Mouse (Mus musculus) MEL (cell line): ENCODE results near the gene Abcb9. TPM values are rescaled to one million over a fixed set of nuclear protein-coding genes. Genes with fewer than 3 reads are reported as not detected.

Experiments used
- DNase-seq: peaks from one replicate; pipeline ENCODE4 v3.0.0; 2011; ENCODE audit warnings: low read depth, low spot score
- H3K27ac ChIP-seq: 2 replicates; pipeline ENCODE4 v1.5.1; 2012; ENCODE audit warnings: low read depth, mild to moderate bottlenecking, control low read depth, low read length, moderate library complexity; ENCODE audit not compliant: control insufficient read depth
- H3K27me3 ChIP-seq, 2 experiments: fragments of 150-350 bp in 1 of 2; sonication (generic) in 1 of 2; 2 replicates each; pipeline ENCODE4 v1.6.1; 2012; ENCODE audit warnings: low read length in 2 of 2, mild to moderate bottlenecking in 2 of 2, improper control_type of control experiment in 1 of 2, moderate library complexity in 1 of 2; ENCODE audit not compliant: insufficient read depth in 2 of 2, control insufficient read depth in 1 of 2
- H3K36me3 ChIP-seq, 2 experiments: 2 replicates each; pipeline ENCODE4 v1.6.1; 2012 to 2014; ENCODE audit warnings: low read length in 2 of 2, improper control_type of control experiment in 1 of 2, inconsistent platforms in 1 of 2, mild to moderate bottlenecking in 1 of 2; ENCODE audit not compliant: insufficient read depth in 2 of 2, control insufficient read depth in 1 of 2
- H3K4me1 ChIP-seq, 2 experiments: fragments of 150-350 bp in 1 of 2; sonication (generic) in 1 of 2; 2 replicates each; pipeline ENCODE4 v1.6.1; 2012; ENCODE audit warnings: low read length in 2 of 2, improper control_type of control experiment in 1 of 2, mild to moderate bottlenecking in 1 of 2; ENCODE audit not compliant: insufficient read depth in 2 of 2, control insufficient read depth in 1 of 2
- H3K4me3 ChIP-seq, 2 experiments: fragments of 150-350 bp in 1 of 2; sonication (generic) in 1 of 2; 2 replicates each; pipeline ENCODE4 v1.5.1; 2012; ENCODE audit warnings: low read depth in 2 of 2, low read length in 2 of 2, mild to moderate bottlenecking in 2 of 2, moderate library complexity in 2 of 2, control low read depth in 1 of 2, improper control_type of control experiment in 1 of 2; ENCODE audit not compliant: control insufficient read depth in 1 of 2, insufficient read depth in 1 of 2
- H3K79me2 ChIP-seq: 2 replicates; pipeline ENCODE4 v1.6.1; 2012; ENCODE audit warnings: mild to moderate bottlenecking, low read length, moderate library complexity; ENCODE audit not compliant: control insufficient read depth, poor library complexity, insufficient read depth
- H3K9ac ChIP-seq: 2 replicates; pipeline ENCODE4 v1.6.1; 2012; ENCODE audit warnings: low read depth, mild to moderate bottlenecking, control low read depth, low read length, moderate library complexity; ENCODE audit not compliant: control insufficient read depth, poor library complexity, severe bottlenecking
- H3K9me3 ChIP-seq: fragments of 150-350 bp; sonication (generic); replicated peaks from 2 replicates; pipeline ENCODE4 v1.6.1; 2012; ENCODE audit warnings: mild to moderate bottlenecking, low read length, improper control_type of control experiment, moderate library complexity; ENCODE audit not compliant: insufficient read depth
- BHLHE40 ChIP-seq: IDR thresholded peaks from 2 replicates; pipeline ENCODE4 v1.6.1; 2012; ENCODE audit warnings: low read depth, mild to moderate bottlenecking, inconsistent platforms, low read length, improper control_type of control experiment, borderline replicate concordance
- CHD1 ChIP-seq: IDR thresholded peaks from 2 replicates; pipeline ENCODE4 v1.6.1; 2012; ENCODE audit warnings: low read depth, mild to moderate bottlenecking, inconsistent platforms, low read length, improper control_type of control experiment
- CHD2 ChIP-seq: IDR thresholded peaks from 2 replicates; pipeline ENCODE4 v1.6.1; 2011; ENCODE audit warnings: low read length, improper control_type of control experiment
- CTCF ChIP-seq, 3 experiments: IDR thresholded peaks in 2 of 3; conservative IDR thresholded peaks in 1 of 3; 2 replicates each; pipeline ENCODE4 v1.5.1; 2011 to 2012; ENCODE audit warnings: low read length in 3 of 3, low read depth in 2 of 3, mild to moderate bottlenecking in 2 of 3, improper control_type of control experiment in 1 of 3, inconsistent platforms in 1 of 3, mixed read lengths in 1 of 3, moderate library complexity in 1 of 3; ENCODE audit not compliant: control insufficient read depth in 1 of 3, insufficient read depth in 1 of 3, poor library complexity in 1 of 3, severe bottlenecking in 1 of 3
- E2F4 ChIP-seq: IDR thresholded peaks from 2 replicates; pipeline ENCODE4 v1.6.1; 2011; ENCODE audit warnings: low read depth, low read length, improper control_type of control experiment, borderline replicate concordance
- ELF1 ChIP-seq: IDR thresholded peaks from 2 replicates; pipeline ENCODE4 v1.6.1; 2014; ENCODE audit warnings: low read depth, mild to moderate bottlenecking, inconsistent platforms, low read length, improper control_type of control experiment, moderate library complexity
- EP300 ChIP-seq, 2 experiments: IDR thresholded peaks; 2 replicates each; pipeline ENCODE4 v1.6.1; 2011; ENCODE audit warnings: improper control_type of control experiment in 2 of 2, low read length in 2 of 2, low read depth in 1 of 2, mild to moderate bottlenecking in 1 of 2
- ETS1 ChIP-seq: IDR thresholded peaks from 2 replicates; pipeline ENCODE4 v1.6.1; 2012; ENCODE audit warnings: low read depth, mild to moderate bottlenecking, inconsistent platforms, low read length, improper control_type of control experiment, moderate library complexity
- GABPA ChIP-seq: IDR thresholded peaks from 2 replicates; pipeline ENCODE4 v1.6.1; 2012; ENCODE audit warnings: low read depth, mild to moderate bottlenecking, inconsistent platforms, low read length, improper control_type of control experiment, moderate library complexity
- GATA1 ChIP-seq: IDR thresholded peaks from 2 replicates; pipeline ENCODE4 v1.6.1; 2011; ENCODE audit warnings: low read depth, low read length, improper control_type of control experiment
- HCFC1 ChIP-seq: IDR thresholded peaks from 2 replicates; pipeline ENCODE4 v1.6.1; 2012; ENCODE audit warnings: low read depth, mild to moderate bottlenecking, inconsistent platforms, low read length, improper control_type of control experiment, moderate library complexity
- JUND ChIP-seq: IDR thresholded peaks from 2 replicates; pipeline ENCODE4 v1.6.1; 2011; ENCODE audit warnings: low read depth, mild to moderate bottlenecking, improper control_type of control experiment, low read length
- KAT2A ChIP-seq: conservative IDR thresholded peaks from 2 replicates; pipeline ENCODE4 v1.6.1; 2012; ENCODE audit warnings: low read depth, low read length, improper control_type of control experiment, inconsistent platforms
- MAFK ChIP-seq: IDR thresholded peaks from 2 replicates; pipeline ENCODE4 v1.6.1; 2011; ENCODE audit warnings: low read depth, mild to moderate bottlenecking, low read length, improper control_type of control experiment, borderline replicate concordance
- MAX ChIP-seq: IDR thresholded peaks from 2 replicates; pipeline ENCODE4 v1.6.1; 2011; ENCODE audit warnings: low read length, improper control_type of control experiment
- MAZ ChIP-seq: IDR thresholded peaks from 2 replicates; pipeline ENCODE4 v1.6.1; 2012; ENCODE audit warnings: low read depth, mild to moderate bottlenecking, inconsistent platforms, low read length, improper control_type of control experiment
- MEF2A ChIP-seq: IDR thresholded peaks from 2 replicates; pipeline ENCODE4 v1.6.1; 2014; ENCODE audit warnings: low read depth, mild to moderate bottlenecking, inconsistent platforms, low read length, improper control_type of control experiment; ENCODE audit not compliant: poor library complexity, insufficient replicate concordance, severe bottlenecking; ENCODE audit errors: extremely low read depth
- MXI1 ChIP-seq: IDR thresholded peaks from 2 replicates; pipeline ENCODE4 v1.6.1; 2011; ENCODE audit warnings: mild to moderate bottlenecking, low read depth, low read length, improper control_type of control experiment
- MYB ChIP-seq: IDR thresholded peaks from 2 replicates; pipeline ENCODE4 v1.6.1; 2011; ENCODE audit warnings: mild to moderate bottlenecking, low read depth, low read length, improper control_type of control experiment
- MYC ChIP-seq: IDR thresholded peaks from 2 replicates; pipeline ENCODE4 v1.6.1; 2011; ENCODE audit warnings: low read depth, mild to moderate bottlenecking, low read length, improper control_type of control experiment, moderate library complexity
- NRF1 ChIP-seq: IDR thresholded peaks from 2 replicates; pipeline ENCODE4 v1.6.1; 2014; ENCODE audit warnings: low read depth, mild to moderate bottlenecking, inconsistent platforms, low read length, improper control_type of control experiment, moderate library complexity; ENCODE audit not compliant: poor library complexity, insufficient read depth, severe bottlenecking
- RAD21 ChIP-seq: IDR thresholded peaks from 2 replicates; pipeline ENCODE4 v1.6.1; 2011; ENCODE audit warnings: mild to moderate bottlenecking, low read depth, low read length, improper control_type of control experiment
- SIN3A ChIP-seq: IDR thresholded peaks from 2 replicates; pipeline ENCODE4 v1.6.1; 2012; ENCODE audit warnings: low read length, improper control_type of control experiment, inconsistent platforms
- SMC3 ChIP-seq: IDR thresholded peaks from 2 replicates; pipeline ENCODE4 v1.6.1; 2011; ENCODE audit warnings: low read depth, low read length, improper control_type of control experiment
- TAL1 ChIP-seq: IDR thresholded peaks from 2 replicates; pipeline ENCODE4 v1.6.1; 2012; ENCODE audit warnings: mild to moderate bottlenecking, inconsistent platforms, low read length, moderate library complexity, mixed read lengths
- TBP ChIP-seq: IDR thresholded peaks from 2 replicates; pipeline ENCODE4 v1.8.0; 2011; ENCODE audit warnings: low read depth, low read length, improper control_type of control experiment
- TCF12 ChIP-seq: IDR thresholded peaks from 2 replicates; pipeline ENCODE4 v1.6.1; 2014; ENCODE audit warnings: low read depth, mild to moderate bottlenecking, inconsistent platforms, low read length, improper control_type of control experiment, moderate library complexity
- UBTF ChIP-seq: IDR thresholded peaks from 2 replicates; pipeline ENCODE4 v1.6.1; 2012; ENCODE audit warnings: low read depth, mild to moderate bottlenecking, inconsistent platforms, low read length, improper control_type of control experiment, moderate library complexity, borderline replicate concordance; ENCODE audit not compliant: insufficient read depth
- USF1 ChIP-seq: IDR thresholded peaks from 2 replicates; pipeline ENCODE4 v1.6.1; 2014; ENCODE audit warnings: low read depth, mild to moderate bottlenecking, inconsistent platforms, low read length, improper control_type of control experiment, moderate library complexity
- USF2 ChIP-seq, 2 experiments: IDR thresholded peaks; 2 replicates each; pipeline ENCODE4 v1.6.1; 2011 to 2012; ENCODE audit warnings: improper control_type of control experiment in 2 of 2, low read length in 2 of 2, borderline replicate concordance in 1 of 2, inconsistent platforms in 1 of 2, low read depth in 1 of 2, mild to moderate bottlenecking in 1 of 2; ENCODE audit not compliant: insufficient read depth in 1 of 2
- ZC3H11A ChIP-seq: IDR thresholded peaks from 2 replicates; pipeline ENCODE4 v1.6.1; 2012; ENCODE audit warnings: low read depth, mild to moderate bottlenecking, inconsistent platforms, low read length, improper control_type of control experiment
- ZKSCAN1 ChIP-seq: IDR thresholded peaks from 2 replicates; pipeline ENCODE4 v1.6.1; 2012; ENCODE audit warnings: low read depth, mild to moderate bottlenecking, inconsistent platforms, low read length, improper control_type of control experiment, moderate library complexity
- ZNF384 ChIP-seq: IDR thresholded peaks from 2 replicates; pipeline ENCODE4 v1.6.1; 2012; ENCODE audit warnings: low read depth, mild to moderate bottlenecking, inconsistent platforms, low read length, improper control_type of control experiment
- polyA plus RNA-seq, 2 experiments: library from polyadenylated mRNA; stranded (reverse) in 1 of 2; unstranded in 1 of 2; fragments of >175 nt in 1 of 2; fragments of >200 nt in 1 of 2; gene quantifications; 2 replicates each; pipeline versions ENCODE4 v1.2.1 to v1.2.4; 2012; ENCODE audit warnings: low replicate concordance in 2 of 2, low read depth in 1 of 2; ENCODE audit not compliant: insufficient read length in 2 of 2, insufficient read depth in 1 of 2, missing spikeins in 1 of 2
- total RNA-seq: library from RNA; depleted of rRNA; stranded (reverse); fragments of 300-350 nt; gene quantifications from 2 replicates; pipeline ENCODE4 v1.2.3, GENCODE M21; 2012

The Abcb9 gene
- total and polyA plus RNA-seq, 3 experiments = 2.4 to 8.1 TPM; not detected in 1

GRCm38 (mm10) chr5:124111077-124111741 is 15.6 kb upstream of the Abcb9 start:
- Histone ChIP-seq H3K79me2 (peaks cover 33% of the 10 kb centered on the region), H3K9me3 (no peaks in the 10 kb centered on the region), H3K4me1 (peaks cover 0 to 6% of the 10 kb centered on the region in 2 experiments; a peak in 2 of 4 replicates), H3K27me3 (no peaks in the 10 kb centered on the region), H3K9ac (peak overlapping the region; percentile 98), H3K27ac (peak overlapping the region; percentile 99), H3K36me3 (0 out of 4 replicates have a peak, but pooled peaks cover 0 to 2% of the 10 kb centered on the region in 2 experiments), H3K4me3 (peak overlapping the region; percentile 77 to 95)
- peak; percentile 90 for DNase-seq
- TF ChIP-seq RAD21 = peak; percentile 31
- TF ChIP-seq ZC3H11A = peak; percentile 45; the same call in 1 of the 2 replicates
- TF ChIP-seq KAT2A = peak; percentile 58
- TF ChIP-seq EP300 (IDR thresholded peaks at IDR 0.05; ENCODE audit: low read depth in 1 of 2, low read length in 2 of 2) = peak in 1 of 2 experiments; percentile 7; a peak in 1 of 4 replicates
- TF ChIP-seq USF1 = no peak
- TF ChIP-seq UBTF = no peak
- TF ChIP-seq ETS1 = peak; percentile 42; the same call in 1 of the 2 replicates
- TF ChIP-seq GABPA = no peak
- no peak for TF ChIP-seq MAFK
- TF ChIP-seq E2F4 = no peak
- no peak; the same call in 1 of the 2 replicates for TF ChIP-seq CHD2
- peak; percentile 71 for TF ChIP-seq SMC3
- peak; percentile 78 for TF ChIP-seq HCFC1
- peak; percentile 64 for TF ChIP-seq TCF12
- no peak for TF ChIP-seq TAL1
- no peak for TF ChIP-seq ZKSCAN1
- TF ChIP-seq MEF2A = no peak
- no peak for TF ChIP-seq USF2 (IDR thresholded peaks at IDR 0.05; ENCODE audit: borderline replicate concordance in 1 of 2, insufficient read depth in 1 of 2, low read depth in 1 of 2, low read length in 2 of 2)
- peak; percentile 65 for TF ChIP-seq TBP
- peak; percentile 73 for TF ChIP-seq ELF1
- no peak for TF ChIP-seq ZNF384
- TF ChIP-seq MYC = peak; percentile 76; the same call in 1 of the 2 replicates
- TF ChIP-seq CTCF (IDR thresholded peaks at IDR 0.05 in 2 of 3, conservative IDR thresholded peaks at IDR 0.05 in 1 of 3; ENCODE audit: control insufficient read depth in 1 of 3, insufficient read depth in 1 of 3, low read depth in 2 of 3, low read length in 3 of 3, poor library complexity in 1 of 3, severe bottlenecking in 1 of 3) = peak; percentile 87 to 99 (median 92)
- no peak for TF ChIP-seq JUND
- TF ChIP-seq NRF1 = no peak
- TF ChIP-seq BHLHE40 = no peak
- TF ChIP-seq MYB = no peak
- TF ChIP-seq CHD1 = peak; percentile 95; the same call in 1 of the 2 replicates
- 0 out of 2 replicates have a peak, but pooled peaks have one; percentile 53 for TF ChIP-seq SIN3A
- TF ChIP-seq MAX = peak; percentile 47; the same call in 1 of the 2 replicates
- no peak; the same call in 1 of the 2 replicates for TF ChIP-seq MXI1
- peak; percentile 22; the same call in 1 of the 2 replicates for TF ChIP-seq GATA1
- TF ChIP-seq MAZ = peak; percentile 76; the same call in 1 of the 2 replicates
